Mouse (Mus musculus): ENCODE measurements at regions not wholly inside any gene's neighbourhood (a gene's known extent, or its start where the extent isn't known, plus 50 kb on each side); places are given as distances from the start of the nearest gene placed in this dataset.

DNA sequence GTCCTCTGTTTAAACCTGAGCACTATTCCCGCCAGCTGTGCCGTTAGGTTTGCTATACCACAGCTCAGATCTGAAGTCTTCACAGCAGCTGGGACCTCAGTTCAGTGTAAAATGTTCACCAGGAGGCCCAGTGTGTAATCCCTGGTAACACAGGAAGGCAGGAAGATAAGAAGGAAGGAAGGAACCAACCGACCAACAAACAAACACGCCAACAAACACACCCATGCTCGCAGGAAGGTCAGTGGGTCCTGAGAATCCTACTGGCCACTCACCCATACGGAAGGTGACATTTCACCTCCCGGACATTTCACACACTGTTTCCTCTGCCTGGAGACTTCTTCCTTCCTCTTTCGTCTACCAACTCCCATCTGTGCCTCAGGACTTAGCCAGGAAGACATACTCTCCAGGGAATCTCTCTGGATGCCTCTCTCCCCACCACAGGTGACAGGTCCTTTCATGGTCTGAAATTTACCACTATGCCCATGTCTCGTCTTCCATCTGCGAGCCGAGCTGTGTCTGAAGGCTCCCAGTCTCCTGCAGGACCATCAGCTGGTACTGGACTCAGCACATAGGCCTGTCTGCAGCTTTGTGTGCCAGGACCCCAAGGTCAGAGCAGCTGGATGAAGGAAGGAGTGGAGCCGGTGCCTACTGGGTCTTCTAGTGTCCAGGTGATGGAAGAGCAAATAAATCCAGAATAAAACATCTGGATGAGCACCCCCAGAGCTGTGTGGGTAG lies 61.1 kb upstream of the Xpa start:
- DNase-seq = no peak

DNA sequence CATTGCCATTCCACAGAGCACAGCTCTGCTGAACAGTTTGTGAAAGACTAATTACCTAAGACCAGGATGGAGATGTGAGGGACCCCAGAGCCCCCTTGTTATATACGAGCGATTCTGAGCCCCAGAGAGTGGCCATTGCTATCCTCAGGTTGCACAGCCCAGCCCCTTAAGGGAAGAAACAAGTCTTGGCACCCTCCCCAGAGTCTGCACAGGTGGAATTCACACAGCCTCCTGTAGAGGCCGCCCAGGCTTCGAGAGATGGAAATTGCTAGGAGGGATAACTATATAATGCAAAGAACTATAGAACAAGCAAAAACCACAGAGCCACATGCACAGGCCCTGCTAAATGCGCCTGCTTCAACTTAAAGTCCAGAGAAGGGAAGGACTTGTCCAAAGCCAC lies 62.7 kb upstream of the Xpa start:
- peak; percentile 57 to 67 for DNase-seq

DNA sequence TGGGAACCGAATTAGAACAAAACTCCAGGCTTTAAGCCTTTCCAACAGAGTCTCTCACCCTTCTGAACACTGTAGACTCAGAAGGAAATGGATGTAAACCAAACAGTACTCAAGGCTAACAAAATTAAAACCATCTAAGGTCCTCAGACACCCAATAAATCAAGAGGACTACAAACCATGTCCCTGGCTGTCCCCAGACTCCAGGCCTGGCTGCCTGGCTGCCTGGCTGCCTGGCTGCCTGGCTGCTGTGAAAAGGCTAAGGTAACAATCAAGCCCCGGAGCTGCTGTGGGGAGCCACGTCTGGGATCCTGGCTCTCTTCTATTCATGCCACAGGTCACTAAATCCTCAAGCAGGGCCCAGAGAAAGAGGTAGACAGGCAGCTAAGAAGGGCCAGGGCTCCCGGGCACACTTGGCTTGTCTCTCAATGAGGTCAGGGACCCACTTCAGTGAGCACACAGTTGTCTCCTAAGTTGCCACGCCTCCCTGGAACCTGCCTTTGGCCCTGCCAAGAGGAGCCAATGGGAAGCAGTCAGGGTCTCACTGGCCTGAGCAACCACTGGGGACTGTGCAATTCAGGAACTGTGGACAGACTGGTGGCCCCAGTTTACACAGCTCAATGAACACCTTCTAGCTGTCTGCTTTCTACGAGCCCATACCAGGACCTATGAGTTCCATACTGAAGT lies 72.6 kb upstream of the Xpa start:
- no peak for DNase-seq

DNA sequence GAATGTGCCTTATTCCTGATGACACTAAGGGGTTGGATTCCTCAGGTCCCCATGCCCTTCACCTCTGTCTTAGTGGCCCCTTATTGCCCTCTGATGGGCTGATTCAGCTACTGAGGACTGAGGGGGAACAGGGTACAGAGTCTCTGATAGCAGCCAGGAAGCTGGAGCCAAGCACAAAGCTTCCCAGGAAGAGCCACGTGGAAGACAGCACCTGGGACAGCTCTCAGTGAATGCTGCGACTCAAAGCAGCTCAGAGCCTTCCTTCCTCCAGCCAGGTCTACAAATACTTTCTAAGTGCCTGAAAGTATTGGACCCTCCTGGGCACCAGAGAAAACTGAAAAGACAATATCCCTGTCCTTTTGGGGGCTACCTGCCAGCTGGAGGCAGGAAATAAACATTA lies 72.3 kb upstream of the Foxe1 start:
- no peak for DNase-seq

DNA sequence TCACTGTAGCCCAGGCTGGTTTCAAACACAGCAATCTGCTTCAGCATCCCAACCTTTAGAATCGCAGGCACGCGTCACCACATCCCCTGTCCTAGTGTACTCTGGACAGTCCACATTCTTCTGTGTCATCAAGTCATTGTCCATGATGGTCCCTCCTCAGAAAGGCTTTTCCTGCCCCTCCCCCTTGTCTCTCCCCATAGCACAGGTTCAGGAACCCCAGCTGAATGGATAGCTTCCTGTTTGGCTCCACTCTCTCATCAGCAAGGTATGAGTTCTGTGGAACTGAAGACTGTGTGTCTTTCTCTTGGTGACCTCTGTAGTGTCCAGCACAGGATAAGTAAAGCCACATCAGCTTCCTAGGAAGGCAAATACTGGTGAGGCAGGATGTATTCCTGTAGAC lies 67.6 kb upstream of the Foxe1 start:
- DNase-seq = no peak

DNA sequence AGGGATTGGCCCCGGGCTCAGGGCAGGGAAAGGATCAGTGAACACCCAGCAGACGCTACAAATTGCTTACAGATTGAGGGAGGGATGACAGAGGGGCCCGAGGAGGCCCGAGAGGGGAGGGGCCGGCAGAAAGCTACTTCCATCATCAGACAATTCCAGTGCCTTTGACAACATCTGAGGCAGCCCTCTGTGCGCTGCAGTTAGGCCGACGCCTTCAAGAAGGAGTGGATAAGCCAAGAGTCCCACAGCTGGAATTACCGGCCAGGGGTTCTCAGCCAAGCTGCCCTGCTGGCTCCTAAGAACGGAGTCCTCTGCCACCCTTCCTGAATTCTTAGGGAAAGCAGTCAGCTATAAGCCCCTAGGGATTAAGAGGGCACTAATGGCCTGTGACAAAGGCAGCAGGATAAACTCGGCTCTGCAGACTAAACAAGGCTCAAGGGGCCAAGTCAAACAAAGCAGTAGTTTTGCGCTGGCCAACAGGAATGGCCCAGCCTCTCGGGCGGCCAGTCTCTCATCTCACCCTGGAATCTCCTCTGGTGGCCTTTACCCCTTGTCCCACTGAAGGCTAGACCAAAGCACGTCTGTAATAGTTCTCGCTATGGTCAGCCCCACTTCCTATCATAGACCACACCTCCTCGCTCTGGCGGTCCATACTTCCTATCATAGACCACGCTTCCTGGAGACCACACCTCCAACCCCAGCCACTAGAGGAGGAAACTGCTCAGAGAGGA lies 66.4 kb upstream of the Foxe1 start:
- no peak for DNase-seq

DNA sequence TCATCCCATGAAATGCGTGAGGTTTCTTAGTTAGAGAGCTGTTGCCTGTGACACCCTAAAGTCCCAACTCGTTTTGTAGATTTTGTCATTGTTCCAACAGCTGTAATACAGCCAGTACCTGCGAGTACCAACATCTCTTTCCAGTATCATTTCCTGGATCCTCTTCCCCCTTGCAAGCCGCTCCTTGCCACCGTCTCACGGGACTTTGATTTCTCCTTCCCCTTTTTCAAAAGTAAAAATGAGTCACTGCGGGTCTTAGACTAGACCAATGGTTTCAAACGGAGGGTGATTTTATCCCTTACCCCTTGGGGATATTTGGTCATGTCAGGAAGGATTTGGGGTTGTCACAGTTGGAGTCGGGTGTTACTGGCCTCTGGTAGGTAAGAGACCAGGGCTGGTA lies 56.5 kb upstream of the Foxe1 start:
- DNase-seq = no peak

DNA sequence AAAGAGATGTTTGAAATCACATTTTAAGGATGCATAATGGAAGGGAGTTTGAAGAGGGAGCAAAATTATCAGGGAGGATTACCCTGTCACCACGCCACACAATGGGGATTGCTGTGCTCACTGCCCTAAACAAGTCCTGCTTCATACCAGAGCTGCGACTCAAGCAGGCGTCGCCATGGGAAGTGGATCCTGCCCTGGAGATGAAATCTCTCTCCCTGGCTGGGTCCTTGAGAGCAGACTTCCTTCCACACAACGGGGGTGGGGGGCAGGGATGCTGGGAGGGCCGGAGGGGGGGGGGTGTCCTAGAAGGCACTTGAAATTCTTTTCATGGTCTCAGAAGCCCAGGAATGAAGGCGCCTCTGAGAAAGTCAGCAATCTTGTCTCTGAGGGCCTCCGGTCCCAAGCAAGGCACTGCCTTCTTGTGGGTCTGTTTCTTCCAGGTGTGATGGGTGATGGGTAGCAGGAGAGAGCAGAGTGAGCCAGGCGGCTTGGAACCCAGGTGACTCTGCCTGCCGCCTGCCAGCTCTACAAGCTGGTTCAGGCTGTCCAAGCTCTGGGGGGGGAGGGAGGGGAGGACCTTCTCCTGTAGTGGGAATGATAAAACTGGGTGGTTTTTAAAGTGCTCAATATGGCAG lies 51.7 kb upstream of the Foxe1 start:
- no peak for DNase-seq
